Mouse (Mus musculus) left cerebral cortex, adult 8-10 months (tissue): Measurements from ENCODE around the gene Tbc1d8. TPM values are rescaled to one million over a fixed set of nuclear protein-coding genes. Genes with fewer than 3 reads are reported as not detected.

ENCODE experiments used
- DNase-seq, 2 experiments: peaks; one replicate each; pipeline ENCODE4 v3.0.0; 2022; ENCODE audit warnings: low spot score in 2 of 2
- total RNA-seq, 4 experiments: library from RNA; stranded (reverse); gene quantifications; 2 replicates each; pipeline ENCODE4 v1.2.4; 2022

Gene Tbc1d8
- total RNA-seq, 4 experiments from 2014 or later = 28.5 to 32.2 (median 29.6) TPM

DNA sequence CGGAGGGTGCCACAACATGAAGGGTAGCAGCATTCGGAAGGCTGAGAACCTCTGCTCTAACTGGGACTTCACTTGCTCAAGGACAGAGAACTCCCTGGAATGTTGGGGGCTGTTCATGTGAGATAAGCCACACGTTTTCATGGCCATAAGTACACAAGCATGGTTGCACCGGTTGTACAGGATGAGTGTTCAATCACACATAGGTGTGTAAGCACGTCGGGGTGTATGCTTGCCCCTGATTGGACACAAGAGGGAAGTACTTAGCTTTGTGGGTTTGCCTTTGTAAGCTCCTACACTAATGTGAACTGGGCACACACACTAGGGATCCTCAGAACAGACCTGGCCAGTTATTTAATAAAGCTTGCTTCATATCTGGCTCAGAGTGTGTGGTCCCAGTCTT is 80.3 kb downstream of the Tbc1d8 start:
- DNase-seq = no peak

DNA sequence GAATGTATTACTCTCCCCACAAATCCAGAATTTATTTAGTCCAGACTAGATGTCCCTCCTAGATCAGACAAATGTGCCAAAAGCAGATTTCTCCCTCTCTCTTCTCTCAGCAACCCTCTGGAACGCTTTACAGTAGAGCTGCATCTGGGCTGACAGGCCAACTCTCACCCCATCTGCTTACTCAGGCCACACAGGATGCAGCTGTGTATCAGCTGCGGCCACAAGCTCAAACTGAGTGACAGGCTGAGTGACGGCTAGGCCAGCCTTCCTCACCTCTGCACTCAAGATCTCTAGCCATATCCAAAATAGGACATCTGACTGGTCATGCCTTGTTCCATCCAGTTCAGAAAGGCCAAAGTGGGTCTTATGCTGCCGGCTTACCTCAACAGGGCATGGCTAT is 82.2 kb downstream of the Tbc1d8 start:
- DNase-seq = no peak

DNA sequence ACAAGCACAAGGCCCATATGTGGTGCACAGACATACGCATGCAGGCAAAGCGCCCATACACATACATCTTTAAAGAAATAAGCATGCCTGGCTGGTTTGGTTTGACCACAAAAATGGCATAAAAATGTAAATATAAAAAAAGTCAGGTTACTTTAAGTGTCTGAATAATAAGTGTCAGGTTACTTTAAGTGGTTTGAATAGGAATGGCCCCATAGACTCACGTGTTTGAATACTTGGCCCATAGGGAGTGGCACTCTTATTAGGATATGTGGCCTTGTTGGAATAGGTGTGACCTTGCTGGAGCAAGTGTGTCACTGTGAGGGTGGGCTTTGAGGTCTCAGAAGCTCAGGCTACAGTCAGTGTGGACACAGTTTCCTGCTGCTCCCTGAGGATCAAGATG is 83.9 kb downstream of the Tbc1d8 start:
- no peak for DNase-seq

DNA sequence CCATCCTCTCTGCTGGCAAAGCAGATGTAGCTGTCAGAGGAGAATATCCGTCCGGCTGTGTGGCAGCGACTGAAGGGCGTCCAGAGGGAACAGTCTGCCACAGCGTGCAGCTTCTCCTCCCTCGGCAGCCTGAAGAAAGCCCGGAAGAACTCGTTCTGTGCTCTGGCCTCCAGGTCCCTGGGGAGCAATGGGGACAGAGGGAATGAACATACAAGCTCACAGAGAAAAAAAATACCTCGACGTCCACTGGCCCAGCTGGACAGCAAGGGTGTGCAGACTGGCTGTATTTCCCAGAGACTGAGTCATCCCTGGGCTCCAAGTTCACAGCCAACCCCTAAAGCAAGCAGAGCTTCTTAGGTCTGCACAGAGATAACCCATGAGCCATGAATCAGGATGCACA is 84.5 kb downstream of the Tbc1d8 start:
- DNase-seq = no peak

DNA sequence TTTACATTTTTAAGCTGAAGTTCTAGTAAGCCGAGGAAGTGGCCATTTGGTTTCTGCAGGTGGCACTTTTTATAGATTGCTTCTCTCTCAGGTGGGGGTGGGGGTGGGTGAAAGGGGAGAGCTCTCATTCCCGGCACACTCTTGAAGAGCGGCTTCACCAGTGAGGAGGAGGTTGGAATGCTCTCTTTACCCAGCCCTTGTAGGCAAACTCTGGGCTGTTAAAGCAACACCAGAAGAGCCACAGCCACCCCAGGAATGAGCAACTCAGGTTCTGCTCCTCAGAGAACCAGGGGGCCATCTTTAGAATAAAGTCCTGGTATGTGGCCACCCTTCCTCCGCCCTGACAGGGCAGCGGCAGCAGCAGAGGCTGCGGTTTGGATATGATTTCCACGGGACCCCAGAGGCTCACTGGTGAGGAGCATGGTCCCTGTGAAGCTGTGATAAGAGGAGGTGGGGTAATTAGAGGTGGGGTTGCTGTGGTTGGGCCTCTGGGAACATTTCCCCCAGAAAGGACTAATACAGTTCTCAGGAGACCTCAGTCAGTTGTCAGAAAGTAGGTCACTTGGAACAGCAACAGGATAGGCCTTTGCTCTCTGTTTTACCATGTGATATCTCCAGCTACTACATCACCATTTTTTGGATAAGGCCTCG is 85.2 kb downstream of the Tbc1d8 start:
- no peak for DNase-seq

GRCm38 (mm10) chr1:39392189-39392588 is 86.4 kb downstream of the Tbc1d8 start:
- DNase-seq = peak; percentile 41 to 84

DNA sequence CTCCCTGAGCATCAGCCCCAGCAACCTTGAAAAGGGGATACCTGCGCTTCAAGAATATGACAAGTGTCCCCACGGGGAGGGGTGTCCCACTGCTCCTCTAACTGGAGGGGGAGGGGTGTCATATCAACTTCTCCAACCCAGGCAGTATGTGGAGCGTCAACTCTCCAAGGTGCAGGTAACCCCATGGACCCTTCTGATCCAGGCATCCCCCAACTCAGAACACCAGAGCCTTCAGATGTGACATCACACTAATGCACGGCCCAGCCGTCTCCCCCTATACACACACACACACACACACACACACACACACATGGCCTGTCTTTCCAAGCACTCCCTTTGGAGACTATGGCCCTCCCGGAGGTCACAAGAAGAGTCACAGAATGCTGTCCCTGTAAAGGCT is 86.9 kb downstream of the Tbc1d8 start:
- DNase-seq = no peak

DNA sequence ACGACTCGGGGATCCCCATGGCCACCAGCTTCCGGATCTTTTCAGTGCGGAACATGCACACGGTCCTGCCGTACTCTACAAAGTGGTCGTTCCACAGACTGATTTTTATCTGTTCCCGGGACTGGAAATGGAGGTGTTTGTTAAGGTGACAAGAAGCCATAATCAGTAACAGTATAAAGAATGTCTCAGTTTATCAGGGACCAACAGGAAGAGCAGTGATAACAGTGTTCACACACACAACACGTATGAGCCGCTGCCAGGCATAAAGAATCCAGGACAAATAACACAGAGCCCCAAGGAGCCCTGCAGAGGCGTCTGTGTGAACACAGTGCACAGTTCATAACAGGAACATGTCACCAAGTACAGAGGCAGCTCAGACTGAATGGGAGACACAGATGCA is 89.2 kb downstream of the Tbc1d8 start:
- no peak for DNase-seq

- no peak for DNase-seq
These were observed 90.4 kb downstream of the Tbc1d8 start for GRCm38 (mm10) chr1:39388163-39388562.

DNA sequence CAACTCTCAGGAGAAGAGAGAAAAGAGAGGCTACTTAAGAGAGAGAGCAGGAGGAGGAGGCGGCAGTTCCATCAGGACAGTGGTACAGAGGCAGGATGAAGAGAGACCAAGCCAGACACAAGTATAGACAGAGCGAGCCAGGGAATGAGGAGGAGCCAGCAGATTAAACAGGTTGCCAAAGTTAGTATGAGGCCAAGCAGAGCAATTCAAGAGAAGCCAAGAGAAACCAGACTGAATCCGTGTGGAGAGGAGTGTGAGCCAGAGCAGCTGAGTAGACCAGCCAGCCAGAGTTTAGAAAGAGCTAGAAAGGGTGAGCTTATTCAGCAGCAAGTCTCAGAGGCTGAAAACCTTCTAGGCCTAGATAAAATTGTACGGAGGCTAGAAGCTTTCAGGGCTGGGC is 91.1 kb downstream of the Tbc1d8 start:
- DNase-seq = no peak

- DNase-seq = no peak
These were observed 92.1 kb downstream of the Tbc1d8 start for GRCm38 (mm10) chr1:39386456-39386855.

GRCm38 (mm10) chr1:39384914-39385313 is 93.6 kb downstream of the Tbc1d8 start:
- DNase-seq = no peak

- no peak for DNase-seq
These were observed 97.5 kb downstream of the Tbc1d8 start for GRCm38 (mm10) chr1:39381017-39381416.

GRCm38 (mm10) chr1:39379021-39379420 is 99.5 kb downstream of the Tbc1d8 start:
- no peak for DNase-seq

- DNase-seq = no peak
These were observed 100.0 kb downstream of the Tbc1d8 start for GRCm38 (mm10) chr1:39378540-39378939.

GRCm38 (mm10) chr1:39376726-39377240 is 101.8 kb downstream of the Tbc1d8 start:
- DNase-seq = no peak

DNA sequence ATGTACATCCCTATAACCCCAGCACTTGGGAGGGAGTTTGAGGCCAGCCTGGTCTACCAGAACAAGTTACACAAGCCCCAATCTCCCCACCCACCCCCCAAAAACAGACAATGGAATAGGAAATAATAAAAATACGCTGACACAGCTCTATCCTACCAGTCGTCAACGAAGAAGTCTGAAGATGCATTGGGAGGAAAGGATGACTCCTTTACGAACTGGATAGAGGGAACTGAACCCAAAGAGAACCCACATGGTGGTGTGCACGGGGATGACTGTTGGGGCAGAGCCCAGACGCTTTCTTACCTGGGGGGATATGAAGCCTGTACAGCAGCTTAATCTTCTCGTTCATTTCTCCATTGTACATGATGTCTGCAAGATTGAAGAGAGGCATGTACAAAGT is 102.4 kb downstream of the Tbc1d8 start:
- no peak for DNase-seq

DNA sequence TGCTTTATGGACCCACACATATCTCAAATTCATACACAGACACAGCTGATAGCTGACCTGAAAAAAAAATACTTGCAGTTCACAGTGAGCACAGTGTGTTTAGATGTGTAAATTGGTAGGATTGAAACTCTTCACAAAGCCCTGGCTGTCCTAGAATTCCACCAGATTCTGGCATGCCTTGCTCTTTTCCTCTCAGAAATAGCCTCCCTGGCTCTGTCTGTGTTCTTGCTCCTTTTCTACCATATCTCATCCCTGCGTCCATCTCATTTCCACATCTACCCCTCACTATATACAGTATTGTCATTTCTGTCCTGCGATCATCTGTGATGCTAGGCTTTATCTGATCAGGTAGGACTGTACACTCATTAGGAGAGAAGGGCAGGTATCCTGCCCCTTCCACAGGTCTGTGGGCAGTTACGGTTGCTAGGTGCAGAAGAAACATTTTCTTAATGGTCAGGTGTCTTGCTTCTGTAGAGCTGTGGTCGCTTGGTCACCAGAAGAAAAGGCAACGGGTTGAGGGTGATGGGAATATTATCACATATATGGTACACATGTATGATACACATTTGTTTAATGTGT is 104.2 kb downstream of the Tbc1d8 start:
- no peak for DNase-seq

- DNase-seq = no peak
These were observed 105.2 kb downstream of the Tbc1d8 start for GRCm38 (mm10) chr1:39373378-39373777.

GRCm38 (mm10) chr1:39372220-39372843 is 106.2 kb downstream of the Tbc1d8 start:
- no peak for DNase-seq

- no peak for DNase-seq
These were observed 108.1 kb downstream of the Tbc1d8 start for GRCm38 (mm10) chr1:39370431-39370830.

GRCm38 (mm10) chr1:39368267-39368841 is 110.2 kb downstream of the Tbc1d8 start:
- no peak for DNase-seq
